Mouse (Mus musculus): ENCODE measurements around the gene Psmd12.
"Not testable (repeated sequence)": the region's sequence is repeated elsewhere in the genome, so short reads cannot be mapped to it uniquely, and the experiment has no call there.

The Psmd12 gene

DNA sequence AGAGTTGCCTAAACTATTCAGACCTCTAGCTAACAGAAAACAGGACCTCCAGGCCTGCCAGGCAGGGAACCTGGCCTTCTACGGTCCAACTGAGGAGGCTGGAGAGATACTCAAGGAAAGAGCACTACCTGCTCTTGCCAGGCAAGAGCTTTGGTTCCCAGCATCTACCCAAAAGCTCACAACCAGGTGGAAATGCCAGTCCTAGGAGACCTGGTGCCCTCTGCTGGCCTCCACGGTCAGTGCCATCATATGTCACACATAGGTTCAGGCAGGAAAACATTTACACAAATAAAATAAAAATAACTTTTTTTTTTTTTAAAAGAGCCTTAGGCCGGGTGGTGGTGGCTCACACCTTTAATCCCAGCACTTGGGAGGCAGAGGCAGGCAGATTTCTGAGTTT is 16.8 kb upstream of the Psmd12 start:
- no peak for DNase-seq

DNA sequence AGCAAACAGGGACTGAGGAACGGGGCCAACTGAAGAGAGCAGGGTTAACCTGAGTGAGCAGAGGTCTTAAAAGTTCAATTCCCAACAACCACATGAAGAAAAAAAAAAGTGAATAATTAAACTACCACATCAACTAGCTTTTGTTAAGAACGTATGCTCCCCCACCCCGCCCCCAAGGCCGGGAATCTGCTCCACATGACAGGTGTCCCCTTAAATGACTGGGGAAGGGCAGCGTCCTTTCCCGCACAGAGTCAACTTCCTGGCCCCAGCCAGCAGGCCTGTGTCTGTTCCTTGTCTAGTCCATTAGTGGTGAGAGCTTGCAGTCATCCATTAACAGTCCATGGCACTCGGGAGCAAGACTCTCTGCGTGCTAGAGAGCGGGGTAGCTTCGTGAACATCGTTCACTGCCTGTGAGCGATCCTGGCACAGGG is 16.0 kb upstream of the Psmd12 start:
- no peak for DNase-seq

DNA sequence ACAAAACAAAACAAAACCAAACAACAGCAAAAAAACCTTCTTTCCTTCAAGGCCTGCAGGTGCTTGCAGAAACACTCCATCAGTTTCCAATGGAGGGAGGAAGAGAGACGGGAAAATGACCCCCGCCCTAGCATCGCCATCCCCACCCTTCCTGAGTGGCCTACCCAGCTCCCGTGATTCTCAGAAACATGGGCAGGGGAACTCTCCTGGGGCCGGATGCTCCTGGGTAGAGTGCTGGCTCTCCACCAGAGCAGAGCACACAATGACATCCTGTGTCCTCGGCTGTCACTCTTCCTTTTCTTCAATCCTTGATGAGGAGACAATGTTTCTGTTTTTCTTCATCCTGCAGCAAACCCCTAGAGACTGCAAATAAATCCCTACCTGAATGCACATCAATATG is 15.1 kb upstream of the Psmd12 start:
- peak; percentile 60 for DNase-seq

DNA sequence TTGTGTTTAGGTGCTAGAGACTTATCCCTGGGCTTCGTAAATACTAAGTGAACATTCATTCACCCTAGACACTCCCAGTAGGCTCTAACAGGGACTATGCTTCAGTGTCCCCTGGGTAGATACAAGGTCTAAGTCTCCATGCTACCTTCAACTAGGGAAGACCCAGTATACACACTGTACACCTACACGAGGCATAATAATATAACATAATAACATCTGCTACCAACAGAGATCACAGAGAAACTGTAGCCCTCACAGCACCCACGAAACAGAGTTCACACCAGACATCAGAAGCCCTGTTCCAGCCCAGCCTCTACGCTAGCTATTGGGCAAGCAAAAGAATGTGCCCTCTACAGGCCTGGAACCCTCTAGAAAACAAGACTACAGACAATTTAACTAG is 14.2 kb upstream of the Psmd12 start:
- no peak for DNase-seq

DNA sequence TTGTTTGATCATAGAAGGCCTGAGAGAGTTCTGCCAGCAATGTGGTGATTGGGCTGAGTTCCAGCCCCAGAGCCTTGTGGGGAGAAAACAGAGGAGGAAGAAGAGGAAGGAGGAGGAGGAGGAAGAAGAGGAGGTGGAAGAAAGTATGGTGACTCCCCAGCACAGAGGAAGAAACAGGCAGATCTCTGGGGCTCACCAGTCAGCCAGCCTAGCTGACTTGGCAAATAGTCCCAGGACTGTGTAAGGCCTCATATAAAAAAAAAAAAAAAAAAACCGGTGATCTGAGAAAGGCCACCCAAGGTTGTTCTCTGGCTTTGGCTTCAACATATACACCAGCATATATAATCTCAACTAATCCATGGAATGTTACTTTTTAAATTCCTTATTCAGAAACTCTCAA is 13.3 kb upstream of the Psmd12 start:
- DNase-seq: no peak

GRCm38 (mm10) chr11:107466611-107467391 is 12.5 kb upstream of the Psmd12 start:
- no peak for DNase-seq

- no peak for DNase-seq
Measured at GRCm38 (mm10) chr11:107468252-107469030, 10.8 kb upstream of the Psmd12 start.

GRCm38 (mm10) chr11:107469031-107469522 is 10.2 kb upstream of the Psmd12 start:
- peak; percentile 80 for DNase-seq

DNA sequence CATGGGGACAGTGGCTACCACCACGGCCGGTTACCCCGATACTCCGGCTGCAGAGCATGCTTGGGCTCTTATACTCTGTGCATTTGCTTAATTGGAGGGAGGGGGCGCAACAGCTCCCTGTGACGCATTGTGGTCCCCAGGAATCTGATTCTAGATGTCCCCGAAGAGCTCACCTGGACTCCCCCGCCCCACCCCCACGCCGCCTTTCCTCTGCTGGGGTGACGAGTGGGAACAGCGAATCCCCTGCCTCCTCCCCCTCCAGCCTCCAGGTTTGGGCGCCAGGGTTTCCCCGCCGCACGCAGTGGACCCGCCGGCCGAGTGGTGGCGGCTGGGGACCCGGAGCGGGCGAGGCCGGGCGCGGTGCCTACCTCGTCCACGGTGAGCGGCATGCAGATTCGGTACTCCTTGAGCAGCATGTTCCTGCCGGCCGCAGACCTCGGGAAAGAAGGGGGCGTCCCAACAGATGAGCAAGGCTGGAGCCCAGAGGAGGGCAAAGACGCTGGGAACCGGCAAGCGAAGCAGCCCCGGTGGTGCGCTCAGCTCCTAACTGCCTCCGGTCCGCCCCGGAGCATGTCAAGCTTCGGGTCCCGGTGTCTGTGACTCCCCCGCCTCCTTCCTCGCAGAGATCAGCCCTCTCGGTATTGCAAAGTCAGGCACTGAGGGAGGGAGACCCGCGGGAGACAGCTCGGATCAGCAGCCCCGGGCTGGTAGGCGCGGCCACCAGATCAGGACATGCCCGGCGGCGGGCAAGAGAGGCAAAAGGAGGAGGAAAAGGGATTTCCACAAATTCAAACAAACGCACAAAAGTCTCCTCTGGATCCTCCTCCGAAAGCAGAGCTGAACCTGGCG is 9.5 kb upstream of the Psmd12 start:
- peak; percentile 59 for DNase-seq

GRCm38 (mm10) chr11:107470521-107471041 is 8.7 kb upstream of the Psmd12 start, which contains the start of gene Pitpnc1:
Gene Pitpnc1, minus strand, starts transcription at chr11:107470699.
- DNase-seq: peak; percentile 89

GRCm38 (mm10) chr11:107471071-107471720 is 8.1 kb upstream of the Psmd12 start:
- DNase-seq: no peak

GRCm38 (mm10) chr11:107472304-107472703 is 7.0 kb upstream of the Psmd12 start:
- DNase-seq: no peak

DNA sequence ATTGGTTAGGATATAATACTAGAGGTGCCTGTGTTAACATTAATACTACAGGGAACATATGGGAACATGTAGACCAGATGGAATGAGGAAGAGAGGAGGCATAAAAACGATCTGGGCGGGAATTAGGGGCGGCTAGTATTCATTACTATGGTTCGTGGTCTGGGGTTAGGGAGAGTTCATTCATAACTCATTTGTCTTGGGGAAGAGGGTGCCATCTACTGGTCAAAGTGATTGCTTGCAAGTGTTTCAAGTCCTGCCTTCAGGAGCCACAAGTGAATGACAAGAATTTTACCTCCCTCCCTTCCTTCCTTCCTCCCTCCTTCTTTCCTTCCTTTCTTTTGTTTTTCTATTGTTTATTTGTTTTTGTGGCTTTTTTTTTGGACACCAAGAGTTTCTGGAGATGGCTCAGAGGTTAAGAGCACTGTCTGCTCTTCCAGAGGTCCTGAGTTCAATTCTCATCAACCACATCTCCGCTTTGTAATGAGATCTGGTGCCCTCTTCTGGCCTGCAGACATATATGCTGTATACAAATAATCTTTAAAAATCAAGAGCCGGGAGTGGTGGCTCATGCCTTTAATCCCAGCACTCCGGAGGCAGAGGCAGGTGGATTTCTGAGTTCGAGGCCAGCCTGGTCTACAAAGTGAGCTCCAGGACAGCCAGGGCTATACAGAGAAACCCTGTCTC is 6.0 kb upstream of the Psmd12 start:
- DNase-seq: peak; percentile 56

GRCm38 (mm10) chr11:107479862-107480203 is 549 bp downstream of the Psmd12 start:
- no peak for DNase-seq

DNA sequence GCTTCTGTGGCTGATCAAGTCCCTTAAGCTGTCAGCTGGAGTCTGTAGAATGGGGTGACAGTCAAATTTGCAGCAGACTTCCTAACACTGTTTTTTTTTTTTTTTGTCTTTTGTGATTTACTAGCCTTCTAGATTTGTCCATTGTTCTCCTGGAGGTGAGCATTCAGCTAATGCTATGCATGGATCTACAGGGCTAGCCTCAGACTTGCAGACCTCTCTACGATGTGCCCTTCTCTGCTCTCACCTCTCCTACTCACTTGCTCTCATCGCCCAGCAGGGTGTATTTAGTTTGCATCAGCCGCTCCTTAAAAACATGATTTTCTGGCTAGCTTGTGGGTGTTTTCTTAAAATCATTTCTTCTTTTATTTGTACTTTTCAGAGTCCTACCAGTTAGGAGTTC is 5.1 kb downstream of the Psmd12 start:
- no peak for DNase-seq

- DNase-seq: no peak
Measured at GRCm38 (mm10) chr11:107502801-107503200, 23.5 kb downstream of the Psmd12 start.

- DNase-seq: not testable (repeated sequence)
Measured at GRCm38 (mm10) chr11:107504364-107504763, 25.1 kb downstream of the Psmd12 start.

DNA sequence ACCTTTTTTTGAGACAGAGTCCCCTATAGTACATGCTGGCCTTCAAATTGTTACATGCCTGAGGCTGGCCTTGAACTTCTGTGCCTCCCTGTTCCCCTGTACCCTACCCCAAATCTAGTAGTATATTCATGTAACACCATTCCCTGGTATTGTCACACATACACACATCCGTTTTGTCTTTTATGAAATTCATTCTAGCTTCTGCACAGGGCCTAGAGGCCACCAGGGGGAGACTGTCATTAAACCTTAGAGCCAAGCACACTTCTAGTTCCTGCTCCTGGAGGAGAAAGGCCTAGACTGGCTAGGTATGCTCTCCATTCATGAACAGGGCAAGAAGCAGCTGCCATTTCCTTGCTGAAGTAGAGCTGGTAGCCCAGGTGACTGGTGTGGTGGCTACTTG is 27.0 kb downstream of the Psmd12 start:
- no peak for DNase-seq

DNA sequence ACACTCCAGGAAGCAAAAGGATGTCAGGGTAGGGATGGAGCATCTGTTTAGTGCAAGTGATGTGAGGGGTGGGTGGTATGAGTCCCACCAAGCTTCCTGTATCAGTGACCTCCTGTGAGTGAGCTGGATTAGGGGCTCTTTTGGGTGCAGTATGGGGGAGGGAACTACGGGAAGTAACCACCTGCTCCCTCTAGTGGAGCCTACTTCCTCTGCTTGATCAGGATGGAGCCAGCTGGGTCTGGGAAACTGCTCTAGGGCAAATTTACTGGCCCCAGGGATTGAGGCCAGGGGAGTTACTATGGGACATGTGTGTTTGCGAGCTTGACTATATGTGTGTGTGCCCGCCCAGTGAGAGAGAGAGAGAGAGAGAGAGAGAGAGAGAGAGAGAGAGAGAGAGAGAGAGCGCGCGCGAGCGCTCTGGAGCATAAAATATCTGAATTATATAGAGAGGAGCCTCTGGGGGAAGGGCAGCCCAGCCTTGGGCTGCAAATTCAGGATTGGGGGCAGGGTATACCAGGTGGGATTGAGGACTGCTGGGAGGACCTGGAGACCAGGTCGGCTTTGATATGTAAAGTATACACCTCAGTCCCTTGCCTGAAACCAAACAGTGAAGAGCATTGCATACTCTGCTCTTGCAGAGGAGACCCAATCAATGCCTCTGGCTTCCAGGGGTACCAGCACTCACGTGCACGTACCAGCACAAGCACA is 30.5 kb downstream of the Psmd12 start:
- no peak for DNase-seq

DNA sequence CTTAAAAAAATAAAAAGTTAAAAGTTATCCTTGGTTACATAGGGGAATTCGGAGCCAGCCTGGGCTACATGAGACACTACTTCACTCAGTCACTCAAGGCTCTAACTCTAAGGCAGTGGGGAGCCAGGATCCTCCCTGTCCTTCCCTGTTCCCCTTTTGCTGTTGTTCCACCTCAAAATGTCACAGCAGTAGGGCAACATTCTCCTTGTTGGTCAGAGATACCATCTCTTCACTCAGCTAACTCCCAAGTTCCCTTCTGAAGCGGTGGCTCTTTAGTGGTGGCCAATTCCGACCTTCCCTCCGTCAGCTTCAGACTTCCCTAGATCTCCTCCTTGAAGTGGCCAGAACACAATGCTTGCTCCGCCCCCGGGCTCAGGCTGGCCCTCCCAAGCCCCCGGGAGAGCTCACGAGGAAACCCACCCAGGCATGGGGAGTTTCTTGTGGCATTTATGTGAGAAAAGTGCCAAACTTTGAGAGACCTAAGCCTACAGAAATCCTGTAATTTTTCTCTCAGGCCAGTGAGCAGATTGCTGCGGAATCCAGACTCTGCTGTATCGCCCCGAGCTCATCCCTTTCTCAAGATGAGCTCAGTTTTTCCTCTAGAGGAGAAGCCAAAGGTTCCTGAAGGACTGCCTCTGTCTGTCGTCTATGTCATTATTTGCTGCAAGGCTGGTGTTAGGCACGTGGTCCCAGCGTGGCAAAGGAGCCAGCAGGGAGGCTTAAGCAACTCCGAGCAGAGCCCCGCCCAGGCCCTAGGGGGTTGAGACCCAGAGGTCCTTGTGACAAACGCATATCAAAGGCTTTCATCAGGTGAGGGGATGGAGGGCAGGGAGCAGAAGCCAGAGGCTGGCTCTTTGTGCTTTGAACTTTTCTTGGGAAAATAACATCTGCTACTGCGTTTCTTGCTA is 31.3 kb downstream of the Psmd12 start:
- peak; percentile 44 for DNase-seq
